Mouse (Mus musculus) hindbrain, embryonic 10.5 days (tissue): ENCODE data around the gene Fn1. TPM values are rescaled to one million over a fixed set of nuclear protein-coding genes. Genes with fewer than 3 reads are reported as not detected.

Experiments
- DNase-seq: peaks from one replicate; pipeline ENCODE4 v3.0.0-alpha.2; 2017; ENCODE audit warnings: low spot score
- H3K27ac ChIP-seq: fragments of 300-500 bp; sonication (generic); 2 replicates; pipeline ENCODE4 v1.5.1; 2016; ENCODE audit warnings: mild to moderate bottlenecking, moderate library complexity
- H3K27me3 ChIP-seq: fragments of 300-500 bp; sonication (generic); 2 replicates; pipeline ENCODE4 v1.6.1; 2016; ENCODE audit warnings: mild to moderate bottlenecking; ENCODE audit not compliant: poor library complexity, insufficient read depth, severe bottlenecking
- H3K36me3 ChIP-seq: fragments of 300-500 bp; sonication (generic); 2 replicates; pipeline ENCODE4 v1.6.1; 2016; ENCODE audit warnings: mild to moderate bottlenecking, moderate library complexity
- H3K4me1 ChIP-seq: fragments of 300-500 bp; sonication (generic); replicated peaks from 2 replicates; pipeline ENCODE4 v1.6.1; 2016; ENCODE audit warnings: mild to moderate bottlenecking
- H3K4me3 ChIP-seq: fragments of 300-500 bp; sonication (generic); 2 replicates; pipeline ENCODE4 v1.5.1; 2016; ENCODE audit warnings: mild to moderate bottlenecking, moderate library complexity
- H3K9me3 ChIP-seq: fragments of 300-500 bp; sonication (generic); 2 replicates; pipeline ENCODE4 v1.6.1; 2016; ENCODE audit warnings: mild to moderate bottlenecking, moderate library complexity
- WGBS: fragments of 180-500 bp; shearing (Covaris S2); methylation state at CpG from one replicate; pipeline ENCODE4 v1.1.7; 2016; 5-methylcytosine and 5-hydroxymethylcytosine counted together
- polyA plus RNA-seq: library from polyadenylated mRNA; unstranded; fragments of >200 nt; fragmentation: Nextera tagmentation; extraction: Ambion mirVana; gene quantifications from 2 replicates; pipeline ENCODE4 v1.2.1, GENCODE M21; 2016

Gene Fn1
- polyA plus RNA-seq, 1 experiment from 2014 or later: 90.4 TPM

- no peaks in the 10 kb centered on the region for H3K9me3 ChIP-seq
These were observed 20.5 kb upstream of the Fn1 start for GRCm38 (mm10) chr1:71673398-71673910.

GRCm38 (mm10) chr1:71672346-71672745 is 19.3 kb upstream of the Fn1 start:
- DNase-seq: no peak

More at GRCm38 (mm10) chr1:71673398-71673910, 20.5 kb upstream of the Fn1 start:
- Histone ChIP-seq H3K4me3 (no peak overlapping the region), H3K27ac (peak overlapping the region; percentile 76), H3K27me3 (no peaks in the 10 kb centered on the region), H3K4me1 (peaks cover 18% of the 10 kb centered on the region), H3K36me3 (no peaks in the 10 kb centered on the region)
- peak; percentile 54 for DNase-seq
- WGBS: 3% methylated on average over 3 of the region's 3 CpGs

GRCm38 (mm10) chr1:71663242-71663641 is 10.2 kb upstream of the Fn1 start:
- no peak for DNase-seq

More at GRCm38 (mm10) chr1:71672346-71672745, 19.3 kb upstream of the Fn1 start:
- Histone ChIP-seq H3K4me3 (no peak overlapping the region), H3K9me3 (peaks cover 2% of the 10 kb centered on the region; the same call in 1 of the 2 replicates), H3K27ac (no peak overlapping the region), H3K27me3 (no peaks in the 10 kb centered on the region), H3K4me1 (peaks cover 18% of the 10 kb centered on the region), H3K36me3 (no peaks in the 10 kb centered on the region)
- WGBS: 86% methylated on average over 3 of the region's 3 CpGs

GRCm38 (mm10) chr1:71658632-71659031 is 5.6 kb upstream of the Fn1 start:
- DNase-seq: no peak
- H3K27ac ChIP-seq: no peak overlapping the region
- H3K4me1 ChIP-seq: peaks cover 7% of the 10 kb centered on the region
- no peaks in the 10 kb centered on the region for H3K27me3 ChIP-seq
- peaks cover 10% of the 10 kb centered on the region; the same call in 1 of the 2 replicates for H3K36me3 ChIP-seq
- H3K9me3 ChIP-seq: peaks cover 18% of the 10 kb centered on the region
- no peak overlapping the region for H3K4me3 ChIP-seq
- 80% methylated on average over 6 of the region's 6 CpGs for WGBS

More at GRCm38 (mm10) chr1:71663242-71663641, 10.2 kb upstream of the Fn1 start:
- Histone ChIP-seq H3K27ac (no peak overlapping the region), H3K36me3 (peaks cover 10% of the 10 kb centered on the region; the same call in 1 of the 2 replicates), H3K4me1 (no peaks in the 10 kb centered on the region), H3K27me3 (no peaks in the 10 kb centered on the region), H3K9me3 (peaks cover 25% of the 10 kb centered on the region), H3K4me3 (no peak overlapping the region)
- 92% methylated on average over 6 of the region's 6 CpGs for WGBS

- Histone ChIP-seq H3K27ac (no peak overlapping the region), H3K36me3 (no peaks in the 10 kb centered on the region), H3K27me3 (no peaks in the 10 kb centered on the region), H3K9me3 (no peaks in the 10 kb centered on the region), H3K4me1 (peaks cover 14% of the 10 kb centered on the region), H3K4me3 (no peak overlapping the region)
- WGBS: 76% methylated on average over 6 of the region's 6 CpGs
- DNase-seq: no peak
These were observed 3.3 kb upstream of the Fn1 start for GRCm38 (mm10) chr1:71656309-71656708.

GRCm38 (mm10) chr1:71654221-71654620 is 1.2 kb upstream of the Fn1 start:
- peaks cover 27% of the 10 kb centered on the region for H3K4me1 ChIP-seq
- peak overlapping the region; percentile 83 for H3K4me3 ChIP-seq
- peaks cover 17% of the 10 kb centered on the region for H3K36me3 ChIP-seq
- no peak for DNase-seq
- no peaks in the 10 kb centered on the region for H3K9me3 ChIP-seq
- 13% methylated on average over 8 of the region's 8 CpGs for WGBS
- peak overlapping the region; percentile 98 for H3K27ac ChIP-seq
- no peaks in the 10 kb centered on the region for H3K27me3 ChIP-seq

- H3K27ac ChIP-seq: peak overlapping the region; percentile 98
- no peaks in the 10 kb centered on the region for H3K27me3 ChIP-seq
- peaks cover 23% of the 10 kb centered on the region for H3K36me3 ChIP-seq
- H3K4me1 ChIP-seq: peaks cover 27% of the 10 kb centered on the region
- H3K4me3 ChIP-seq: peak overlapping the region; percentile 83
- WGBS: 0% methylated on average over 24 of the region's 24 CpGs
- no peaks in the 10 kb centered on the region for H3K9me3 ChIP-seq
- peak; percentile 59 for DNase-seq
These were observed 580 bp upstream of the Fn1 start for GRCm38 (mm10) chr1:71653400-71654159.

GRCm38 (mm10) chr1:71651828-71652227 is 1.2 kb downstream of the Fn1 start:
- DNase-seq: no peak
- Histone ChIP-seq H3K4me3 (peak overlapping the region; percentile 83), H3K27ac (no peak overlapping the region; the same call in 1 of the 2 replicates), H3K9me3 (no peaks in the 10 kb centered on the region), H3K27me3 (no peaks in the 10 kb centered on the region), H3K4me1 (peaks cover 27% of the 10 kb centered on the region), H3K36me3 (peaks cover 41% of the 10 kb centered on the region)
- WGBS: 60% methylated on average over 1 of the region's 1 CpGs

GRCm38 (mm10) chr1:71651315-71651714 is 1.7 kb downstream of the Fn1 start:
- Histone ChIP-seq H3K4me1 (peaks cover 27% of the 10 kb centered on the region), H3K27me3 (no peaks in the 10 kb centered on the region), H3K27ac (peak overlapping the region; percentile 59; the same call in 1 of the 2 replicates), H3K4me3 (peak overlapping the region; percentile 83), H3K36me3 (peaks cover 46% of the 10 kb centered on the region), H3K9me3 (no peaks in the 10 kb centered on the region)
- WGBS: 46% methylated on average over 9 of the region's 9 CpGs
- DNase-seq: peak; percentile 20

- H3K4me3 ChIP-seq: peak overlapping the region; percentile 83
- peaks cover 52% of the 10 kb centered on the region for H3K36me3 ChIP-seq
- 15% methylated on average over 6 of the region's 6 CpGs for WGBS
- peak; percentile 21 for DNase-seq
- no peaks in the 10 kb centered on the region for H3K9me3 ChIP-seq
- H3K27me3 ChIP-seq: no peaks in the 10 kb centered on the region
- peaks cover 27% of the 10 kb centered on the region for H3K4me1 ChIP-seq
- peak overlapping the region; percentile 59; the same call in 1 of the 2 replicates for H3K27ac ChIP-seq
These were observed 2.3 kb downstream of the Fn1 start for GRCm38 (mm10) chr1:71650741-71651140.

GRCm38 (mm10) chr1:71648166-71648565 is 4.8 kb downstream of the Fn1 start:
- Histone ChIP-seq H3K4me3 (no peak overlapping the region), H3K9me3 (no peaks in the 10 kb centered on the region), H3K36me3 (peaks cover 77% of the 10 kb centered on the region), H3K4me1 (peaks cover 19% of the 10 kb centered on the region), H3K27me3 (no peaks in the 10 kb centered on the region), H3K27ac (no peak overlapping the region)
- no peak for DNase-seq
- 92% methylated on average over 7 of the region's 7 CpGs for WGBS

- H3K9me3 ChIP-seq: no peaks in the 10 kb centered on the region
- no peak for DNase-seq
- H3K27me3 ChIP-seq: no peaks in the 10 kb centered on the region
- no peak overlapping the region for H3K4me3 ChIP-seq
- whole genome bisulfite sequencing: 89% methylated on average over 5 of the region's 5 CpGs
- no peak overlapping the region for H3K27ac ChIP-seq
- peaks cover 91% of the 10 kb centered on the region for H3K36me3 ChIP-seq
- H3K4me1 ChIP-seq: peaks cover 17% of the 10 kb centered on the region
These were observed 6.2 kb downstream of the Fn1 start for GRCm38 (mm10) chr1:71646774-71647173.

- no peaks in the 10 kb centered on the region for H3K27me3 ChIP-seq
- peaks cover 99% of the 10 kb centered on the region for H3K36me3 ChIP-seq
- no peak overlapping the region for H3K4me3 ChIP-seq
- no peaks in the 10 kb centered on the region for H3K9me3 ChIP-seq
- H3K4me1 ChIP-seq: peaks cover 9% of the 10 kb centered on the region
- H3K27ac ChIP-seq: no peak overlapping the region
- WGBS: 60% methylated on average over 3 of the region's 3 CpGs
- no peak for DNase-seq
These were observed 7.0 kb downstream of the Fn1 start for GRCm38 (mm10) chr1:71645999-71646398.
